Mouse (Mus musculus): ENCODE measurements around the gene Inava.

GRCm38 (mm10) chr1:136255657-136256056 is 21.6 kb upstream of the Inava start:
- no peak for TF ChIP-seq EP300 (IDR thresholded peaks at IDR 0.05; ENCODE audit: insufficient read depth, low read depth, low read length)
- TF ChIP-seq CTCF (IDR thresholded peaks at IDR 0.05; ENCODE audit: low read depth, low read length) = no peak
